Mouse (Mus musculus) testis, adult 2 months (tissue): ENCODE results near the gene Ccdc85c.

Experiments used
- CTCF ChIP-seq: fragments of 200-500 bp; IDR thresholded peaks from 2 replicates; pipeline ENCODE4 v1.5.1; 2012; ENCODE audit warnings: low read depth, mild to moderate bottlenecking, inconsistent platforms, low read length, moderate library complexity; ENCODE audit not compliant: control insufficient read depth, insufficient read depth, insufficient replicate concordance
- POLR2A ChIP-seq: fragments of 200-500 bp; IDR thresholded peaks from 2 replicates; pipeline ENCODE4 v1.6.1; 2012; ENCODE audit warnings: low read depth, mild to moderate bottlenecking, inconsistent platforms, low read length, moderate library complexity; ENCODE audit not compliant: control insufficient read depth

DNA sequence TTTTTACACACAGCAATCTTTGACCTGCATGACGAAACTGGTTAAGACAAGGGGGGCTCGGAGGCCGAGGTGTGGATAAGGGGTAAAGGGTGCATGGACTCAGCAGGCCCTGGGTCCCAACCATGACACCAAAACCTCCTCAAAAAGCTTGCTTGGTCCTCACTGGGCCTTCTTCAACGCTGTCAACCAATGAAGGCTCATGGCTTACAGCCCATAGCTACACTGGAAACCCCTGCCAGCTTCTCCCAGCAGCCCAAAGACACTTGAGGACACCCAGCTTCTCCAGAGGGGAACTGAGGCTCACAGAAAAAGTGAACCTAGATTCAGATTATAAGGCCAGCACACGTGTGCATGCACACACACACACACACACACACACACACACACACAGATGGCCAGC, 19.3 kb downstream of the Ccdc85c start:
- TF ChIP-seq POLR2A (no peak), CTCF (no peak)
